Mouse (Mus musculus) stomach, postnatal 0 days (tissue): ENCODE results near the gene Susd2. TPM values are rescaled to one million over a fixed set of nuclear protein-coding genes. Genes with fewer than 3 reads are reported as not detected.

ENCODE experiments used
- ATAC-seq: fragments of 200-750 bp; cut with Nextera tagmentation; 2 replicates; pipeline ENCODE4 v1.8.0; 2017; ENCODE audit not compliant: low FRiP score, low TSS enrichment
- DNase-seq: peaks from one replicate; pipeline ENCODE4 v3.0.0-alpha.2; 2016; ENCODE audit warnings: low spot score
- H3K27ac ChIP-seq: fragments of 300-500 bp; sonication (generic); replicated peaks from 2 replicates; pipeline ENCODE4 v1.5.1; 2014; ENCODE audit warnings: mild to moderate bottlenecking, control low read depth
- H3K27me3 ChIP-seq: fragments of 300-500 bp; sonication (generic); 2 replicates; pipeline ENCODE4 v1.6.1; 2014; ENCODE audit warnings: low read length; ENCODE audit not compliant: control insufficient read depth, insufficient read depth
- H3K36me3 ChIP-seq: fragments of 300-500 bp; sonication (generic); 2 replicates; pipeline ENCODE4 v1.6.1; 2014; ENCODE audit warnings: low read length, mixed read lengths; ENCODE audit not compliant: control insufficient read depth, insufficient read depth
- H3K4me1 ChIP-seq: fragments of 300-500 bp; sonication (generic); replicated peaks from 2 replicates; pipeline ENCODE4 v1.6.1; 2014; ENCODE audit warnings: antibody characterized with exemption; ENCODE audit not compliant: control insufficient read depth, insufficient read depth
- H3K4me2 ChIP-seq: fragments of 300-500 bp; sonication (generic); replicated peaks from 2 replicates; pipeline ENCODE4 v1.6.1; 2014; ENCODE audit warnings: low read depth, mild to moderate bottlenecking, control low read depth, moderate library complexity
- H3K4me3 ChIP-seq: fragments of 300-500 bp; sonication (generic); 2 replicates; pipeline ENCODE4 v1.5.1; 2014; ENCODE audit warnings: low read depth, low read length, control low read depth
- H3K9ac ChIP-seq: fragments of 300-500 bp; sonication (generic); 2 replicates; pipeline ENCODE4 v1.6.1; 2014; ENCODE audit warnings: mild to moderate bottlenecking, low read length, control low read depth, mixed read lengths
- H3K9me3 ChIP-seq: fragments of 300-500 bp; sonication (generic); 2 replicates; pipeline ENCODE4 v1.6.1; 2016; ENCODE audit warnings: low read length; ENCODE audit not compliant: control insufficient read depth
- CTCF ChIP-seq: IDR thresholded peaks from 2 replicates; pipeline ENCODE4 v1.5.1; 2016; ENCODE audit warnings: antibody characterized with exemption, low read depth, mild to moderate bottlenecking, moderate library complexity
- EP300 ChIP-seq: optimal IDR thresholded peaks from 2 replicates; pipeline ENCODE3; 2016; ENCODE audit warnings: antibody characterized with exemption
- whole genome bisulfite sequencing: fragments of 180-500 bp; shearing (Covaris S2); extraction: QIAGEN DNeasy Blood & Tissue Kit; methylation state at CpG from one replicate; pipeline ENCODE4 v1.1.7; 2014; 5-methylcytosine and 5-hydroxymethylcytosine counted together
- polyA plus RNA-seq: library from polyadenylated mRNA; unstranded; fragments of >200 nt; fragmentation: Nextera tagmentation; extraction: Ambion mirVana; gene quantifications from 2 replicates; pipeline ENCODE4 v1.2.1, GENCODE M21; 2015

The Susd2 gene
- polyA plus RNA-seq, 1 experiment from 2014 or later: 12.2 TPM

DNA sequence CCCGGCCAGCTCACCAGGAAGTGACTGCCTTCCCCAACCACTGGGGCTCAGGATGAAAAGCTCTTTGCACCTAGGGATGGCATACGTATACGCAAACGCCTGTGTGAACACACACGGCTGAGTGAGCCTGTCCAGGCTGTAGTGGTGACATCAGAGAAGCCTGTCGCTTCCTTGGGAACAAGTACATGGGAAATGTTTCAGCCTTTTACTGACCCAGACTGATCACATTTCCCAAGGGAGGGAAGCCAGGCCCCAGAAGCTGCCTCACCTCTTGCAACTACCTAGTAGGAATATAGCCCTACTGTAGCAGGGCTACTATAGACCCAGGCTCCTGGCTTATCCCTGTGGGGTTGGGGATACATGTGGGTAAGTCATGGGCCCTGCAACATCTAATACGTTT, 51.2 kb downstream of the Susd2 start:
- Histone ChIP-seq H3K4me3 (no peak overlapping the region), H3K27ac (no peak overlapping the region), H3K27me3 (no peaks in the 10 kb centered on the region), H3K9me3 (no peaks in the 10 kb centered on the region), H3K9ac (no peak overlapping the region), H3K36me3 (no peaks in the 10 kb centered on the region), H3K4me2 (no peak overlapping the region), H3K4me1 (0 out of 2 replicates have a peak, but pooled peaks cover 5% of the 10 kb centered on the region)
- ATAC-seq (no peak), DNase-seq (no peak)
- TF ChIP-seq EP300 (no peak), CTCF (no peak)
- 69% methylated on average over 7 of the region's 7 CpGs for WGBS

DNA sequence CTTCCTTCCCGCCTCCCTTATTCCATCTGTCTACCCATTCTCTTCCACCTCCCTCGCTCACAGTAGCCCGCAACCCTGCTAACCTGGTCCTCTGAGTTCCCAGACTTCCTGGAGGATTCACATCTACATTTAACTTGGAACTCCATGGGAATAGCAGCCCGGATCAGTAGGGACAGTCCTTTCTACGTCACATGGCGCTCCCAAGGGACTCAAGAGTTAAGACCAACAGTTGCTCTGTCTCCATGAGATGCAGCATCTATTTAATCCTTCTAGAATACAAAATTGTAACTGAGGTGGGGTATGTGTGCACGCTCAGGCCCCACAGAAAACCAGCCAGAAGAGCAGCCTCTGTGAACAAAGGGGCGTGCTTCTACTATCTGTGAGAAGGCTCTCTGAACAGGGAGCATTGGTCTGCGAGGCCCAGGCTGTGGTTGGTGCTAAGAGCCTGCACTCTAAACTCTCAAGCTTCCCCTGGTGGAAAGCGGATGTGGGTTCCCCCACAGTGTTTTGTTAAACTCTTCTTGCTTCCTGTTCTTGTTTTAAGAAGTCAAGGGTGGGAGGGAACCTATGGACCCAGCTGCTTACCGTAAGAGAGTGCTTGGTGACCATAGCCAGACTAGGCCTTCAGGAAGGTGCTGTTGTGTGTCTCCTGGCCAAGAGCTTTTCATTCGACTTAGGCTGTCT, 52.5 kb downstream of the Susd2 start:
- DNase-seq: no peak
- H3K9me3 ChIP-seq: no peaks in the 10 kb centered on the region
- H3K4me3 ChIP-seq: no peak overlapping the region
- WGBS: 66% methylated on average over 12 of the region's 12 CpGs
- no peak; the same call in 1 of the 2 replicates for ATAC-seq
- H3K27ac ChIP-seq: 0 out of 2 replicates have a peak overlapping the region, but pooled peaks have one; percentile 45
- no peaks in the 10 kb centered on the region for H3K36me3 ChIP-seq
- H3K4me1 ChIP-seq: 0 out of 2 replicates have a peak, but pooled peaks cover 5% of the 10 kb centered on the region
- H3K9ac ChIP-seq: no peak overlapping the region
- H3K4me2 ChIP-seq: no peak overlapping the region
- TF ChIP-seq CTCF: 0 out of 2 replicates have a peak, but pooled peaks have one; percentile 13
- TF ChIP-seq EP300: no peak
- H3K27me3 ChIP-seq: no peaks in the 10 kb centered on the region

DNA sequence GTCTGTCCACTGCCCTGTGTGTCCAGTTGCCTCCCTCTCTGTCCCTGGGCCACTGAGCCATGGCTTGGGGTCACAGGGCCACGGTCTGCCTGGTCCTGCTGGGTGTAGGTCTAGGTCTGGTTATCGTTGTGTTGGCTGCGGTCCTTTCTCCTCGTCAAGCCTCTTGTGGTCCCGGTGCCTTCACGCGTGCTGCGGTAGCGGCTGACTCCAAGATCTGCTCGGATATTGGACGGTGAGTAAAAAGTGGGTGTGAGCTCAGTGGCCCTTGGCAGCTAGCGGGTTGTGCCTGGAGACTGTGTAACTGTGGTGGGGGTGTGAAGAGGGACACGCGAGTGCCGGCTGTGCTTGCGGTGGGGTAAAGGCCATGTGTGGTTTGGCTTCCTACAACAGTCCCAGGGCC, 54.2 kb downstream of the Susd2 start:
- Histone ChIP-seq H3K27me3 (no peaks in the 10 kb centered on the region), H3K4me2 (peak overlapping the region; percentile 13), H3K36me3 (no peaks in the 10 kb centered on the region), H3K27ac (peak overlapping the region; percentile 67), H3K4me3 (peak overlapping the region; percentile 23), H3K9me3 (no peaks in the 10 kb centered on the region), H3K9ac (peak overlapping the region; percentile 13; the same call in 1 of the 2 replicates), H3K4me1 (0 out of 2 replicates have a peak, but pooled peaks cover 5% of the 10 kb centered on the region)
- WGBS: 35% methylated on average over 16 of the region's 16 CpGs
- DNase-seq (no peak), ATAC-seq (no peak)
- TF ChIP-seq CTCF: no peak
- TF ChIP-seq EP300: no peak

- H3K36me3 ChIP-seq: no peaks in the 10 kb centered on the region
- peak within 1 kb of the TSS; percentile 67 for H3K27ac ChIP-seq
- no peaks in the 10 kb centered on the region for H3K9me3 ChIP-seq
- H3K4me1 ChIP-seq: 0 out of 2 replicates have a peak, but pooled peaks cover 5% of the 10 kb centered on the region
- 7% methylated on average over 5 of the region's 5 CpGs for WGBS
- peak within 1 kb of the TSS; percentile 13; the same call in 1 of the 2 replicates for H3K9ac ChIP-seq
- H3K27me3 ChIP-seq: no peaks in the 10 kb centered on the region
- peak within 1 kb of the TSS; percentile 13 for H3K4me2 ChIP-seq
- DNase-seq: peak; percentile 43
- TF ChIP-seq EP300: no peak
- no peak for TF ChIP-seq CTCF
- H3K4me3 ChIP-seq: peak within 1 kb of the TSS; percentile 23
- ATAC-seq: peak; percentile 44; the same call in 1 of the 2 replicates
Observed at GRCm38 (mm10) chr10:75589129-75589528, 54.7 kb downstream of the Susd2 start, which contains the start of gene Ggt5. TSS of gene Ggt5 (plus strand) at chr10:75589340.

GRCm38 (mm10) chr10:75588336-75588735, 55.5 kb downstream of the Susd2 start:
- ATAC-seq (no peak), DNase-seq (no peak)
- H3K9me3 ChIP-seq: no peaks in the 10 kb centered on the region
- H3K36me3 ChIP-seq: no peaks in the 10 kb centered on the region
- no peak overlapping the region for H3K4me2 ChIP-seq
- 0 out of 2 replicates have a peak overlapping the region, but pooled peaks have one; percentile 13 for H3K27ac ChIP-seq
- no peaks in the 10 kb centered on the region for H3K27me3 ChIP-seq
- TF ChIP-seq CTCF (no peak), EP300 (no peak)
- H3K4me3 ChIP-seq: no peak overlapping the region
- no peak overlapping the region for H3K9ac ChIP-seq
- H3K4me1 ChIP-seq: 0 out of 2 replicates have a peak, but pooled peaks cover 5% of the 10 kb centered on the region
- WGBS: 42% methylated on average over 5 of the region's 5 CpGs

DNA sequence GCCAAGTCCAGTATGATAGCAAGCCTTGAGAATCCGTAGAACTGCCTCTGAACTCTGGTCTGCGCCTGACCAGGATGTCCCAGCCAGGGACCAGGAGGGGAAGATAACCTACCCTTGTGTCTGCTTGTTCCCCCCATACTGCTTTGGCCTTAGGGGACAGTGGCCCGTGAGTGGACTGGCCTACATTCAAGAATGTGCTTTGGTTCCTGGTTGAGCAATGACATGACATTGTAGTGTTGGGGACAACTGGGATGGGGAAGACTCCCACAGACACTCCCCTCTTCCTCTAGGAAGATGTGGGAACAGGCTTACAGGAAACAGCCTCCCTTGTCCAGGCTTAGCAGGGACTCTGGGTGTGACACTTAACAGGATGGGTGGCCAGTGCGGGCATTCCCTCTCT, 56.0 kb downstream of the Susd2 start:
- no peak overlapping the region for H3K4me3 ChIP-seq
- DNase-seq: no peak
- TF ChIP-seq CTCF (no peak), EP300 (no peak)
- H3K4me2 ChIP-seq: no peak overlapping the region
- H3K4me1 ChIP-seq: 0 out of 2 replicates have a peak, but pooled peaks cover 5% of the 10 kb centered on the region
- H3K36me3 ChIP-seq: no peaks in the 10 kb centered on the region
- 0 out of 2 replicates have a peak overlapping the region, but pooled peaks have one; percentile 18 for H3K27ac ChIP-seq
- WGBS: 70% methylated on average over 4 of the region's 4 CpGs
- H3K9ac ChIP-seq: no peak overlapping the region
- no peak for ATAC-seq
- H3K9me3 ChIP-seq: no peaks in the 10 kb centered on the region
- no peaks in the 10 kb centered on the region for H3K27me3 ChIP-seq

Other genes with a start within 250 kb of the Susd2 start
- gene Upb1, start 242.9 kb downstream of the Susd2 start, polyA plus RNA-seq: 3.8 and 5.3 TPM in 2 replicates
- gene Snrpd3, start 126.5 kb downstream of the Susd2 start, polyA plus RNA-seq: 70.2 and 70.3 TPM in 2 replicates
- gene Gucd1, start 126.0 kb downstream of the Susd2 start, polyA plus RNA-seq: 14.6 and 14.9 TPM in 2 replicates
- gene Lrrc75b, start 83.7 kb downstream of the Susd2 start, polyA plus RNA-seq: 0.73 and 0.93 TPM in 2 replicates
- gene Ggt1, start 82.4 kb downstream of the Susd2 start, polyA plus RNA-seq: 1.9 and 2.1 TPM in 2 replicates
- gene Ggt5, start 54.7 kb downstream of the Susd2 start, polyA plus RNA-seq: 2.6 and 2.8 TPM in 2 replicates
- 13.9 and 14.7 TPM in 2 replicates for gene Cabin1, start 120.3 kb upstream of the Susd2 start, polyA plus RNA-seq
- gene Ddt, start 129.4 kb upstream of the Susd2 start, polyA plus RNA-seq: 64.1 and 68.4 TPM in 2 replicates
- 0.16 and 0.64 TPM in 2 replicates for gene Gm20441, start 136.9 kb upstream of the Susd2 start, polyA plus RNA-seq
- gene Gstt3, start 137.4 kb upstream of the Susd2 start, polyA plus RNA-seq: 72.6 and 77.8 TPM in 2 replicates
- gene Gstt1, start 154.6 kb upstream of the Susd2 start, polyA plus RNA-seq: 16.1 and 19.7 TPM in 2 replicates
- gene Gstt4, start 178.5 kb upstream of the Susd2 start, polyA plus RNA-seq: not detected in 2 replicates
- 77.4 and 81.0 TPM in 2 replicates for gene Gstt2, start 193.4 kb upstream of the Susd2 start, polyA plus RNA-seq
- 805 and 984 TPM in 2 replicates for gene Mif, start 216.2 kb upstream of the Susd2 start, polyA plus RNA-seq
- gene Derl3, start 249.4 kb upstream of the Susd2 start, polyA plus RNA-seq: 23.6 and 32.3 TPM in 2 replicates